Mouse (Mus musculus) embryonic facial prominence, embryonic 12.5 days (tissue): Measurements from ENCODE around the gene Crebzf. TPM values are rescaled to one million over a fixed set of nuclear protein-coding genes. Genes with fewer than 3 reads are reported as not detected.

Source experiments
- polyA plus RNA-seq: library from polyadenylated mRNA; unstranded; fragments of >200 nt; fragmentation: Nextera tagmentation; extraction: Ambion mirVana; gene quantifications from 2 replicates; pipeline ENCODE4 v1.2.1, GENCODE M21; 2016

The Crebzf gene
- polyA plus RNA-seq, 1 experiment from 2014 or later: 68.9 TPM

Other genes starting within 250 kb of the Crebzf start
- not detected in 2 replicates for gene Ccdc83, start 177.0 kb upstream of the Crebzf start, polyA plus RNA-seq
- gene Sytl2, start 140.5 kb upstream of the Crebzf start, polyA plus RNA-seq: 7.4 and 8.9 TPM in 2 replicates
- gene Ccdc89, start 16.2 kb upstream of the Crebzf start, polyA plus RNA-seq: 2.2 and 2.7 TPM in 2 replicates
- gene Tmem126a, start 14.5 kb downstream of the Crebzf start, polyA plus RNA-seq: 105 and 110 TPM in 2 replicates
- 40.5 and 42.4 TPM in 2 replicates for gene Tmem126b, start 33.3 kb downstream of the Crebzf start, polyA plus RNA-seq
- gene Dlg2, start 33.9 kb downstream of the Crebzf start, polyA plus RNA-seq: 7.4 and 11.0 TPM in 2 replicates